Mouse (Mus musculus): Measurements from ENCODE around the gene Prkce. TPM values are rescaled to one million over a fixed set of nuclear protein-coding genes. Genes with fewer than 3 reads are reported as not detected.

Gene Prkce
- total RNA-seq, 1 experiment from 2014 or later = 6.4 TPM

DNA sequence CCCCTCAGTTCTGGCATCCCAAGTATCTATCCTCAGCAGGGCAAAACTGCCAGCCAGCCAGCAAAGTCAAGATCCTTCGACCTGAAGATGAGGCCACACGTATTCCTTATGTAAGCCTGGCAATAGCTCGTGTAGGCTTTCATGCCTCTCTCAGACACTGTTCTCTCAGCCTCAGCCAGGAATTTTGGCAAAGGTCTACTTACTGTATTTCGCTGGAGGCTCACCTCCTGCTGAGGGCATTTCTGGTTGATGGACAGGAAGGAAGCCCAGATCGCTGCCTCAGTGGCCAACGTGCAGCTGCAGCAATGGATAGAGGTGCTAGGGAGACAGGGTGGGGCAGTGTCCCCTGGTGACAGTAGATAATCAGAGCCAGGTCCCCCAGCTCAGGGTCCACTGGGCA, 413.1 kb downstream of the Prkce start:
- ATAC-seq (replicated peaks; ENCODE audit: low read depth, poor library complexity, severe bottlenecking) = no peak

DNA sequence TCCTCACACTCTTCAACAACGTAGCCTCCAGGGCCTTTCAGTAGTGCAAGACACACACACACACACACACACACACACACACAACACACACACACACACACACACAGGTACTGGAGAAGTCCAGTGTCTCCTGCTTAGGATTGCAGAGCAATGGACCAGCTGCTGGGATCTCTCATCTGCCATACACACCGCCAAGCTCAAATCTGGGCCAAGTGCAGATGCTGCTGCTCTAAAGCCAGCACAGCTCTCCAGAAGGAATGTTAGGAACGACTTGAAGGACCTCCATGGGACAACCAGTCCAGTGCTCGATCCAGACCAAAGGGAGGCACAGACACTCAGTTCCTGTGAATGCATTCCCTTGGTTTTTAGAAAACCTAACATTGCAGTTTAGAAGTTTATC, 414.8 kb downstream of the Prkce start:
- no peak for ATAC-seq (replicated peaks; ENCODE audit: low read depth, poor library complexity, severe bottlenecking)

DNA sequence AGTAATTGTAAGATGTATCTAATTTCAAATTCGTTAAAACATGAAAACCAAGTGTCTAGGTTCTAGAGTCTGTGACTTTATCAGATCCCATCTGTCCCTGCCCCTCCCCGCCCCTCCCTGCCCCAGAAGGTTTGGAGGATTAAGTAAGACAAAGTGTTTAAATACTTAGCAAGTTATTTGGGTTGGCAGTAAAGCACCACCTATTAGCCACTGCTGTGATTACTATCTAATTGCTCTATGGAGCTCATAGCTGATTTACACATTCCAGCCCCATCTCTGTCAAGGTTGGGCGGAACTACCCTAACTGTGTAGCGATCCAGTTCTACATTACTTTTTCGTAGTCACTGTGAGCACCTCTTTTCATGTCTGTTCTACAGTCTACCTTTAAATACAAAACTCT, 418.9 kb downstream of the Prkce start:
- no peak for ATAC-seq (replicated peaks; ENCODE audit: low read depth, poor library complexity, severe bottlenecking)

DNA sequence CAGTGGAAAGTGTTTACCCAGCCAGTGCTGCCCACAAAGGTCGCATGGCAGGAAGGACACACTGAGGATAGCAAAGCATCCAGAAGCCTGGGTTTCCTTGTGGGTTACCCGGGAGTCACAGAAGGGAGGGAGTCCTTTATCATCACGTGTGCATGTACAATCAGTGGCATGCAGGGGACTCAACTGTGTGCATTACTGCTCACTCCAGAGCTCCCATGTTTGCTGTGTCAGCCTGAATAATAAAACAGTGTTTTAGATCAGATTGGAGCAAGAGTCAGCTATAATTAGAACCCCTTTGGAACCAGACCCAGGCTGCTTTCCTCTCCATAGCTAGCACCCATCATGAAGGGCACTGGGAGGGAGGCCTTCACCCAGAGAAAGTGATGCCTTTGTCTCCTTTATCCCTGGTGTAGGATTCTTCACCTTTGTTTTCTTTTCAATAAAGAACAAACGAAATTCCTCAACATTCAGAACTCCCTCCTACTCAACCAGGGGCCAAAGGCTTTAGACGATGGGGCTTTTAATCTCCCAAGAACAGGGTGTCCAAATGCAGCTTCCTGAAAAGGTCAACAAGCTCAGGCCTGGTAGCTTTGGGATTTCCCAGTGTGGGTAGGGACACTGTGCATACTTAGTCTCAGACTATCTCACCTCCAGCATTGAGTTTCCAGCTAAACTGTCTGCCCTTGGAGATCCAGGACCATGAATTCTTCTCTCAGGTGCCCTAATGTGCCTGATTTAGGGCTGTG, 421.3 kb downstream of the Prkce start:
- no peak; the same call in 1 of the 2 replicates for ATAC-seq (replicated peaks; ENCODE audit: low read depth, poor library complexity, severe bottlenecking)

DNA sequence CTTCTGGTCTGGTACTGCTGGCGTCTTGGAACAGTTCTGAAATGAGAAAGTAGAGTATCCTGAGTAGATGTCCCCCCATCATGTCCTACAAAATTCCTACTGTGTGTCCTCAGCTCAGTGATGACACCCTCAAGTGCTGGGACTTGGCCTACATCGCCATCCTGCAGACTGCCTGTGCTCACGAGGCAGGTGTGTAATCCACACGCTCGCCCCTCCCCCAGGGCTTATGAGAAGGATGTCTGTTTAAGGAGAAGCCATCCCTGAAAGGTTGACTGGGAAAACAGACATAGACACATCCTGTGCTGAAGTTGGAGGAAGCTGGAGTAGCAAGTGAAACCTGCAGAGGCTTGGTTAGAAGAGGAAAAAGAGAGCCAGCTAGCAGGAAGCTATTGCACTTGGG, 422.1 kb downstream of the Prkce start:
- no peak for ATAC-seq (replicated peaks; ENCODE audit: low read depth, poor library complexity, severe bottlenecking)

DNA sequence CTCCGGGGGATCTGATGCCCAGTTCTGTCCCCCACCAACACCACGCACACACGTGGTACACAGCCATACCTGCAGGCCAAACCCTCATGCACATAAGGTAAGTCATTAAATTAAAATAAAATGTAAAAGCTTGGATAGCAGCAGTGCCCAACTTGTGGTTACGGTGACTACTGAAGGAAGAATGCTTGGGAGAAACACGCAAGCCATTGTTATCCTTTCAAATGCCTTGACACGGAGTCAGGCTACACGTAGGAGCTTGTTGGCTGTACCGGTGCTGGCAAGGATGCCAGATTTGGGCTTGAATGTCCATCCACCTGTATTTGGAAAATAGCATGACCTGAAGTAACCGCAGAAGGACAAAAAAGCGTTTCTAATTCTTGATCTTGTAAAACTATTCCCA, 423.7 kb downstream of the Prkce start:
- ATAC-seq (replicated peaks; ENCODE audit: low read depth, poor library complexity, severe bottlenecking) = no peak

DNA sequence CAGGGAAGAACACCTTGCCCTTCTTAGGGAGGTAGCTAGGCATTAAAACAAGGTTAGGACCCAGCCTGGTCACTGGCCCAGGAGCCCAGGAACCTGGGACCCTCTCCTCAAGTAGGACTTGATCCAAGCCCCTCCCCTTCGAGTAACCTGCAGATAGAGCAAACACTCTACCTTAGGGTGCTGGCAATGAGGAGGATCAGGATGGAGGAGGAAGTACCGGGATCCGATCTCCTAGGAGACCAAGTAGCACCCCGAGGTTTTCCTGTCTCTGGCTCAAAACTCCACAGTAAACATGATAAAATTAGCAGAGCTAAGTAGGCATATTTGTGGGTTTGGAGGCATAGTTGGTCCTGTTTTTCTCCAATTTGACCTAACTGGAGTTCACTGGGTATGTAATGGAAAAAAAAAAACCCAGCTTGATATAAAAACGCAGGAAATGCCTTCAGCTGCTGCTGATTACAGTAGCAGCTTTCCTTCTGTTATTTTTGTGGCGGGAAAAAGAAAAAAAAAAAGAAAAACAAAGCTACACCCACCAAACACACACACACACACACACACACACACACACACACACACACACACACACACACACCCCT, 425.5 kb downstream of the Prkce start:
- ATAC-seq (replicated peaks; ENCODE audit: low read depth, poor library complexity, severe bottlenecking) = peak; percentile 50

DNA sequence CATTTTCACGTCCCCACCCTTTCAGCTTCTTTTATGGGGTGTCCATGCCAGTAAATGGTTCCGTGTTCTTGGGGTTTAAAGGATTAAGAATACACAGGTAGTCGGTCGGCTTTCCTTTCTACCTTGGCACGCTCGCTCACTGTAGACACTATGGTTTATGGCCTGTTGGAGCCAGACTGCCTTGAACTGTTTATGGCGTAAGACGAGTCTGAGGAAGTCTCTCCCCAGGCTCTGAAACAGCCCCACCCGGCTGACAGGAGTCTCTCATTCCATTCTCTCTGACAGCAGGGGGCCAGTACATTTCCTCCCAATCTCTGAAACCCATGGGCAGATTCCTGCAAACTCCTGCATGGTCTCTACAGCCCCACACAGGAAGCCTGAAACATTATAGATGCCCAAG, 427.9 kb downstream of the Prkce start:
- ATAC-seq (replicated peaks; ENCODE audit: low read depth, poor library complexity, severe bottlenecking) = no peak

DNA sequence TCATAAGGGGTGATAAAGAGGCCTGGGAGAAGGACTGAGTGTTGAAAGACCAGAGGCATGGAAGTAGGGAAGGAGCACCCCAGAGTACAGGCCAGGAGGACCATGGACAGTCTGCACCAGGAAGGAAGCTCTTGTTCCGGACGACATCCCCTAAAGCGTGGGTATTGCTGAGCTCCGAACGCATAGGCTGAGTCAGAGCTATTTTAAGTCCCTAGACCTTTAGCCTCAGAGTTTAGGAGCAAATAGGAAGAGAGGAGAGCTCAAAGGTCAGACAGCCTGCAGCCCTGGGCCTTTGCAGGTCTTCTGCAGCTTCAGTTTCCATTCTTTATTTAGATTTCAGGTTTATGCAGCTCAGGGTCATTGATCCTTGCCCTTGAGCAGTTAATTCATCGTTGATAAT, 433.5 kb downstream of the Prkce start:
- ATAC-seq (replicated peaks; ENCODE audit: low read depth, poor library complexity, severe bottlenecking) = no peak

DNA sequence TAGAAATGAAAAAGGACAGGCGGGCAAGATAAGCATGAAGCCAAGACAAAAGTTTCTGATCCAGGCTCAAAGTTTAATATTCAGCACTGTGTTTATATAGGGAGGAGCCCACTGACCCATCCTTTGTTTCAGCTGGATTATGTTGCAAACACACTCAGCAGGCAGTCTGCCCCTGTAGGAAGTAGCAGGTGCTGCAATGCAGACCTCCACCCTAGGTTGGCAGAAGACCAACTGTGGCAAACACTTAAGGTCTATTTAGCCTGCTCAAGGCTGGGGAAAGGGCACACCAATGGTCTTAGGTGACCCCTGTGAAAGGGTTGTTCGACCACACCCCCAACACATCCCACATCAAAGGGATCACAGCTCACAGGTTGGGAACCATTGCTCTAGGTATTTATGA, 434.3 kb downstream of the Prkce start:
- no peak for ATAC-seq (replicated peaks; ENCODE audit: low read depth, poor library complexity, severe bottlenecking)

DNA sequence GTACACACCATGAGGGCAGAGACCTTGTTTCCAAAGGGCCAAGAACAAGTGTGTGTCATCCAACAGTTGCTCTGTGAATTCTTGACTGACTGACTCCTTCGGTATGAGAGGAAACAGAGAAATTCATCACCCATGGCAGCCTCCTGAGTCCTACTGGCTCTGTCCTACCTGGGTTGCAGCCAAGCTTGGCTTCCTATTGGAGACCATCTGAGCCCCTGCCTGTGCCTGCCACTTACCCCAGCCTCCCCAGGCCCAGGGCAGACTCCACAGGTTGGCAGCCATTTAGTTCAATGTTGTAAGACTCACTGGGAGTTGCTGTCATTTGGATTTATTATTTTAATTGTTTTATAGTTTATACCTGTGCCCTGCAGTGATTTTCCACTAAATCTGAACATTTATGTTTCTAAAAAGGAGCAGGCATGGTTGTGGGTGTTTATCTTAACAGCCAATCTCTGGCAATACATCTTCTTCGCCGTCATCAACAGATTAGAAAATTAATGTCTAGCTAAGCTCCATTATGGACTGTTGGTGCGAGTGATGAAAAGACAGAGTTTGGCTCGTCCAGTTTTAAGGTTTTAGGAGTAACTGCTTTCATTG, 436.4 kb downstream of the Prkce start:
- no peak for ATAC-seq (replicated peaks; ENCODE audit: low read depth, poor library complexity, severe bottlenecking)

DNA sequence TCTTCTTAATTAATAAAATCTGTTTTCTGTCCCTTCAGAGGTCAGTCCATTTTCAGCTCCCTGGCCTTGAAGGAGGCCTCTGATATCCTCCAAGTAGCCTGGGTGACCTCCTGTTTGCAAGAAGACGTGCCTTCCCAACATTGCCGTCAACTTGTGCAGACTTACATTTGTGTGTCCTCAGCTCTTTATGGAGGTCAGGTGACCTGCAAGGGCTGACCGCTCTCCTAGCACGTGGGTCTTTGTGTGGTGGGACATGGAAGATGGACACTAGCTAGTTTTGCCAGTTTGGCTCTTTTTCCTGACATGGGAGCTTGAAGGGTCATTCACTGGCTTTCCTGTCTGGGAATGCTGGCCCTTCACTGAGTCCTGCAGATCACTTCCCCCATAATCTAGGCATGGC, 440.4 kb downstream of the Prkce start:
- no peak for ATAC-seq (replicated peaks; ENCODE audit: low read depth, poor library complexity, severe bottlenecking)

DNA sequence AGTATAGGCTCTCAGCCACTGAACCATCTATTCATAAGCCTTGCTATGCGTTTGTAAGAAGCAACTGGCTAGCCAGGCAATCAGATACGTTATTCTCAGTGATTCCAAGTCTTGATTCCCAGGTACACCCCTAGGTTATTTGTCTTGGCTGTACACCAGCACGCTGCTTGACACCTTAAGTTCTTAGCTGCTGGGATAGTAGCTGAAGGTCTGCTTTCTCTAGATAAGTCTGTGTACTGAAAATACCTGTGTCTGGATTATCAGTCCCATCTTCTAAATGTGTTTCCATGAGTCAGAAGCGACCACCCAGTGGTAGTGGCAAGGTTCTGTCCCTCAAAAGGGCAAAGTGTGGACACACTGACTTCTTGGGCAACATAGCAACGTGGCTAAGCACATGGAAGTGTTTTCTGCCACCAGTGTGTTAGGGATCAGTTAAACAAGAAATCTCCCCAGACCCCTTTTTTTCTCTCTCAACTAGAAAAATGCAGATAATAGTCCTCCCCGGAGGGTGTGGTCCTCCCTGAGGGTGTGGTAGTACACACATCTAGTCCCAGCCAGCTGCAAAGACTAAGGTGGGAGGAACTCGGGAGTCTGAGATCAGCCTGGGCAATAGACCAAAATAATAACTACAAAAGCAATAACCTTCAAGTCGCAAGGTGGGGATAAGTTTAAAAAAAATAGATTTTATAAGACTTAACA, 442.8 kb downstream of the Prkce start:
- ATAC-seq (replicated peaks; ENCODE audit: low read depth, poor library complexity, severe bottlenecking) = no peak

DNA sequence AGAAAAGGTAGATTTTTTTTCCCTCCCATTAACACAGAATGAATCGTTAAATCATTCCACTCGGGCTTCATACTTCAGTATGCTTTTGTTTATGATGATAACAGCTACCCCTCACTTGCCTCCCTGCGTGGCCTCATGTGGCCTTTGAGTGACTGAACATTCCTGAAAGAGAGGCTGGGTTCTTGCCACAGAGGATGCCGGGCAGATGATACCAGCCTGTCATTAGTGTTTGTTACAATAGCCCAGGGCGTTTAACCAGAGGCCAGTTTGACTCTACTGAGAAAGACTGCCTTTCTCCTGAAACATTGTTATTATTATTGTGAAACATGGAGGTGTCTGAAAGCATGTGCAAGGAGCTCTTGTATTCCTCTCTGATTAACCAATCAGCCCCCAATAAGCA, 444.2 kb downstream of the Prkce start:
- no peak for ATAC-seq (replicated peaks; ENCODE audit: low read depth, poor library complexity, severe bottlenecking)

DNA sequence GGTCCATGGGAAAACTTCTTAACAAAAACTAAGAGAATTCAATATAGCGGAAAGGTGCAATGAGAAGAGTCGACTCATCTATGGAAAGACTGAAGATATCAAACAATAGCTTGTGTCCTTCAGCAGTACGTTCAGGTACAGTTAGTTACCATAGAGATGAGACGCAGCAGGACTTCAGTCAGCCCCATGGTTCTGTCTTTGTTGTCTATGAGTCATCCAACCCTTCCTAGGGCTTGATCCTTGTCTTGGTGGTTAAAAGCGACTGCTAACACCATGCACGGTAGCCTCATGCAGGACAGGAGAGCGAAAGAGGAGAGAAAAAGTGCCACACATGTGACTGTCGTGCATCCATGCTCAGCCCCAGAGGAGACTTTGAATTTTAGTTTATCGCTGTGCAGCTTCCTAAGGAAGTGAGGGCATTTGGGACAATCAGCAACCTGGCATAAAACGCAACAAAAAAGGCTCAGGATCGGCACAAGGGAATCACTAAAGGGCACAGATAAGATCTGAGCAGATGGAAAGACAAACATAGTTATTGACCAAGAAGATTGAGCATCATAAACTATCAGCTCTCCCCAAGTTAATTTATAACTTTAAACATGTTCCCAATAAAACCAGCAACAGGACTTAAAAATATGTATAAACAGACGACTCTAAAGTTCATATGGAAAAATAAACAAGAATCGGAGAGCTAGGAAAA, 448.2 kb downstream of the Prkce start:
- no peak for ATAC-seq (replicated peaks; ENCODE audit: low read depth, poor library complexity, severe bottlenecking)

DNA sequence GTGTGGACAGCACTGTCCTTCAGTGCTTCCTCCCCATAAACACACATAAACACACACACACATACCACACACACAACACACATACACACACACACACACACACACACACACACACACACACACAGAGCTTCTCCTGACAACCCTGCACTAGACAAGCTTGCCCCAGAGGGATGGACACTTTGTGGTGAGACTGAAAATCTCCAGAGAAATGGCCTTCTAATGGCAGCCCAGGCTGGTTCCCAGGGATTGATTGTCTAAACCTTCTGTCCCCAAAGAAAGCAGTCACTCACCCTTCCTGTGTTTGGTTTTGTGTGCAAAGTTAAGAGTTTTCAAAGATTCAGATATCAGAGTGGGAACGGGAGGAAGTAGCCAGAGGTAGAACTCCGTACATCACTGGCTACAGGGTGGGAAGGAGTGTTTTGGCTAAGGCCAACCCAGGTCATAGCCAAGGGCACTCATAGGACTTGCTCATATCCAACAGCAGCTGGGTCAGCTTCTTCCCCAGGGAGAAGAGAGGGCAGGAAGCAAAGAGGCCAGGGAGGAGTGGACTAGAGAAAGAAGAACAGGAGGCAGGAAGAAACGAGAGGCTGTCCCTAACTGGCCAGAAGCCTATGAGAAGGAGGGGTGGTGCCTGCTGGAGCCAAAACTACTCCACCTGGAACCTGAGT, 450.1 kb downstream of the Prkce start:
- ATAC-seq (replicated peaks; ENCODE audit: low read depth, poor library complexity, severe bottlenecking) = no peak

DNA sequence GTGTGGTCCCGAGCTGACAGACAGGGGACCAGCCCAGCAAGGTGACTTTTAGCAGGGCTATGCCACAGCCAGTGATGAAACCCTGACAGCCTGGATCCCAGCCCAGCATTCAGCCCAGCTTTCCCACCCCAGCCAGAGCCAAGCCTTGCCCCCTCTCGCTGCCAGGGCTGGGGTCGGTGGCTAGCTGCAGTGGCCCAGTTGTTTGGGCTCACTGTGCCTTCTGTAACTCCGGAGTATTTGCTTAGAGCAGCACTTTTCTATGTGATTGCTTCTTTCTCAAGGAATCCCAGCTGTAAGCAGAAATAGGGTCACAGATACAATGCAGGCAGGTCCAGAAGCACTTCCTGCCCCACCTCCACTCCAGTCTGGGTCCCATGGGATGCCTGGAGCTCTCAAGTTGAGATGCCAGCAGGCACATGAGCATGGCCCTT, 450.9 kb downstream of the Prkce start:
- no peak for ATAC-seq (replicated peaks; ENCODE audit: low read depth, poor library complexity, severe bottlenecking)

DNA sequence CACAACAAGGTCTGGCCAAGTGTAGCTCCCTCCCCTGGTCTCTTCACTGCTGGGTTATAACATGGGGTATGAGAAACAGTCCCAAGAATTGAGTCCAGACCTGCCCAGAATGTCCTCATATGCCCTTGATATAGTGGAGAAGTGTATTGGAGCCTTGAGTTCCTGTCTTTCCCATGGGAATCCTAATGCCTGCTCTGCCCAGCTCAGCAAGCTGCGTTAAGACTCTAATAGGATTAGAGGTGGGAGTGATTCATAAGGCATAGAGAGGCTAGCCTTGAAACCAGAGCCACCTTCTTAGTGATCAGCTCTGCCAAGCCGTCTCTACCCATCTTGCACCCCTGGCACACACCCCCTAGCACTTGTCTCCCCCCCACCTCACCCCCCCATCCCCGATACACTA, 455.3 kb downstream of the Prkce start:
- no peak for ATAC-seq (replicated peaks; ENCODE audit: low read depth, poor library complexity, severe bottlenecking)

DNA sequence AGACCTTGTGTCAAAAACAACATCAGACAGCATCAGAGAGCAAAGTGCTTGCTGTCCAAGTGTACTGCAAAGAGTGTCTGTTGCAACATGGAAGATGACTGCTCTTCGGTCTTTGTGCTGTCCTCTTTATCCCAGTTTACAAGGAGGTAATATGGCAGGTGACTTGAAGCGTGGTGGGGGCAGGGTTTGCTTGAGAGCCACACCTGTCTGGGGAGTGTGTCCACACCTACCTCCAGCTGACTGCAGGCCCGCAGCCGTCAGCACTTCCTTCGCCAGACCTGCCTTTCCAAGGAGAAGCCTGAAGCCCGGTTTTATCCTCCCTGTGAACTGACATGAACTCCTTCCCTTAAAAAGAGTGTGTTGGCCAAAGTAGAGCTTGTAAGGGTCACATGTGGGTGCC, 458.9 kb downstream of the Prkce start:
- no peak for ATAC-seq (replicated peaks; ENCODE audit: low read depth, poor library complexity, severe bottlenecking)

DNA sequence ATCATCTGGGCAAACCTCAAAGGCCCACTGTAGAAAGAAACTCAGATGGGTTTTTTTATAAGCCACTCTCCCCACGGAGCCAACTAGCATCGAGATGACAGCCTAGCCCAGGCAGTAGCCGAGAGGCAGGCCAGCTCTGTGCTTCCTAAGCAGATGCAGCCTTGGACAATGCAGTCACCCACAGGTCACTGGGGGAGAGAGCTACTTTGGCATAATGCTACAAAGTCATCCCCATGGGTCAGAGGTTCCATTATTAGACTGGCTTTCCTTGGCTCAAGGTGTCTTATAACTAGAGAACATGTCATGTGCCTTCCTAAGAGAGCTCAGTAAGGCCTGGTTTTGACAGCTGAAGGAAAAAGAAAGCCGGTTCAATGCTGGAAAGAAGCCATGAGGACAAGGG, 465.5 kb downstream of the Prkce start:
- ATAC-seq (replicated peaks; ENCODE audit: low read depth, poor library complexity, severe bottlenecking) = no peak
